Comparison of ENCODE assay signal across 19 mouse cellular contexts in the genomic region with DNA sequence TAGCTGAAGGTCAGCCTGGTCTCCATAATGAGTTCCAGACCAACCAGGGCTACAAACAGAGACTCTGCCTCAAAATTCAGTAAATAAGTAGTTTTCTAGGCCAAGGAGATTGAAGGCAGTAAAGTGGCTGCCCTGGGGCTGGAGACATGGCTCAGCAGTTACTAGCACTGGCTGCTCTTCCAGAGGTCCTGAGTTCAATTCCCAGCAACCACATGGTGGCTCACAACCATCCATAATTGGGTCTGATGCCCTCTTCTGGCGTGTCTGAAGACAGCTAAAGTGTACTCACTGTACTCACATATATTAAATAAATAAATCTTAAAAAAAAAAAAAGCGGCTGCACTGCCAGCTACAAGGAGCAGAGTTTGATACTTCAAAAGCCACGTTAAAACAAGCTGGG. TPM values are rescaled to one million over a fixed set of nuclear protein-coding genes. Genes with fewer than 3 reads are reported as not detected.
DNase-seq lines count a peak whose midpoint lies in the region; ATAC-seq lines count a peak whose summit lies in the region.
"Had no signal": no experiment of that assay in that cellular context is flagged by ENCODE, and none has a peak within 500 bp of the region (broad histone marks: within the 10 kb centered on the region; RNA-seq: fewer than 3 reads in every experiment).

No protein-coding gene starts in this region.

- 0 out of 2 replicates have a peak overlapping the region, but pooled peaks have one; percentile 6 for H3K4me3 ChIP-seq in kidney, embryonic 15.5 days (replicated peaks)
- H3K4me3 ChIP-seq in kidney, embryonic 16.5 days (ENCODE audit: low read length), result no peak overlapping the region
- H3K4me3 ChIP-seq in neural tube, embryonic 13.5 days, result no peak overlapping the region

- peaks cover 9% of the 10 kb centered on the region for H3K4me1 ChIP-seq in kidney, embryonic 15.5 days
- peaks cover 10% of the 10 kb centered on the region for H3K4me1 ChIP-seq in kidney, embryonic 16.5 days (ENCODE audit: insufficient read depth, low read length)
- H3K4me1 ChIP-seq in neural tube, embryonic 13.5 days (replicated peaks), result peaks cover 21% of the 10 kb centered on the region

- H3K4me2 ChIP-seq in kidney, embryonic 15.5 days, result no peak overlapping the region
- no peak overlapping the region for H3K4me2 ChIP-seq in kidney, embryonic 16.5 days (replicated peaks; ENCODE audit: low read depth, low read length)
- H3K4me2 ChIP-seq in neural tube, embryonic 13.5 days, result peak overlapping the region; percentile 20; the same call in 1 of the 2 replicates

- no peaks in the 10 kb centered on the region for H3K27me3 ChIP-seq in kidney, embryonic 15.5 days
- no peaks in the 10 kb centered on the region for H3K27me3 ChIP-seq in kidney, embryonic 16.5 days (ENCODE audit: insufficient read depth, low read length)
- no peaks in the 10 kb centered on the region for H3K27me3 ChIP-seq in neural tube, embryonic 13.5 days
- H3K27me3 ChIP-seq: forebrain, embryonic 13.5 days; lung, embryonic 15.5 days; midbrain, embryonic 12.5 days had no signal

- peaks cover 50% of the 10 kb centered on the region for H3K36me3 ChIP-seq in kidney, embryonic 15.5 days
- peaks cover 47% of the 10 kb centered on the region for H3K36me3 ChIP-seq in kidney, embryonic 16.5 days (ENCODE audit: insufficient read depth, low read length)
- peaks cover 41% of the 10 kb centered on the region for H3K36me3 ChIP-seq in neural tube, embryonic 13.5 days

- H3K9ac ChIP-seq in kidney, embryonic 15.5 days, result no peak overlapping the region
- no peak overlapping the region for H3K9ac ChIP-seq in kidney, embryonic 16.5 days (replicated peaks; ENCODE audit: low read length)
- no peak overlapping the region for H3K9ac ChIP-seq in neural tube, embryonic 13.5 days
- H3K9ac ChIP-seq: midbrain, embryonic 12.5 days had no signal

- DNase-seq in neural tube, embryonic 10.5 days (ENCODE audit: extremely low spot score, low spot score), result no peak
- DNase-seq in induced T-regulatory cell, adult 2 months (ENCODE audit: low read depth), result peak; percentile 18
- DNase-seq in left cerebral cortex, adult 8-10 months (ENCODE audit: low spot score in 2 of 2), result no peak
- no peak for DNase-seq in adrenal gland, postnatal 36 days
- DNase-seq: adrenal gland, postnatal 10 days; cerebellum, adult 18-20 months; heart, postnatal 14 days; kidney, adult 8-10 months; layer of hippocampus, postnatal 36 days; left cerebral cortex, postnatal 4 days; thymus, adult 18-20 months had no signal

- ATAC-seq in kidney, embryonic 15.5 days (replicated peaks; ENCODE audit: low FRiP score), result no peak
- ATAC-seq in kidney, embryonic 16.5 days (ENCODE audit: low FRiP score, low TSS enrichment), result no peak
- no peak for ATAC-seq in neural tube, embryonic 13.5 days (ENCODE audit: low read depth)
- ATAC-seq: forebrain, embryonic 13.5 days had no signal

- no peak overlapping the region for H3K27ac ChIP-seq in kidney, embryonic 15.5 days
- no peak overlapping the region for H3K27ac ChIP-seq in kidney, embryonic 16.5 days (ENCODE audit: low read length)
- no peak overlapping the region for H3K27ac ChIP-seq in neural tube, embryonic 13.5 days (replicated peaks)
- H3K27ac ChIP-seq: forebrain, embryonic 13.5 days; heart, embryonic 10.5 days; lung, embryonic 15.5 days; macrophage; midbrain, embryonic 12.5 days had no signal

- no peaks in the 10 kb centered on the region for H3K9me3 ChIP-seq in kidney, embryonic 15.5 days (replicated peaks)
- no peaks in the 10 kb centered on the region for H3K9me3 ChIP-seq in kidney, embryonic 16.5 days (ENCODE audit: low read length)
- H3K9me3 ChIP-seq in neural tube, embryonic 13.5 days, result no peaks in the 10 kb centered on the region
- H3K9me3 ChIP-seq: forebrain, embryonic 13.5 days; heart, embryonic 10.5 days; lung, embryonic 15.5 days; midbrain, embryonic 12.5 days had no signal

- 87% methylated on average over 3 of the region's 3 CpGs for WGBS in kidney, embryonic 15.5 days
- WGBS in kidney, embryonic 16.5 days, result 83% methylated on average over 3 of the region's 3 CpGs
- WGBS in neural tube, embryonic 13.5 days, result 79% methylated on average over 3 of the region's 3 CpGs

RNA-seq across cellular contexts. Expression of gene Uba2, which starts 3.4 kb away (rescaled TPM):
- 221 and 223 TPM in 2 replicates for polyA plus RNA-seq in kidney, embryonic 15.5 days (2015; fragmentation: Nextera tagmentation; extraction: Ambion mirVana)
- 212 and 216 TPM in 2 replicates for polyA plus RNA-seq in kidney, embryonic 16.5 days (2015; fragmentation: Nextera tagmentation; extraction: Ambion mirVana)
- polyA plus RNA-seq in neural tube, embryonic 13.5 days (2015; fragmentation: Nextera tagmentation; extraction: Ambion mirVana), result 188 and 193 TPM in 2 replicates
- total RNA-seq in left cerebral cortex, adult 8-10 months (2022), result 10 to 100 TPM; 87.0 to 89.6 (median 87.7) TPM
- 10 to 100 TPM; 74.8 to 76.1 TPM for total RNA-seq in adrenal gland, postnatal 36 days (2021)

RNA-seq across cellular contexts. Expression of gene Pdcd2l, which starts 30.5 kb away (rescaled TPM):
- polyA plus RNA-seq in kidney, embryonic 15.5 days (2015; fragmentation: Nextera tagmentation; extraction: Ambion mirVana), result 64.8 and 67.7 TPM in 2 replicates
- 70.4 and 77.0 TPM in 2 replicates for polyA plus RNA-seq in kidney, embryonic 16.5 days (2015; fragmentation: Nextera tagmentation; extraction: Ambion mirVana)
- polyA plus RNA-seq in neural tube, embryonic 13.5 days (2015; fragmentation: Nextera tagmentation; extraction: Ambion mirVana), result 77.9 and 83.8 TPM in 2 replicates
- 10 to 100 TPM; 22.3 to 25.5 (median 24.2) TPM for total RNA-seq in left cerebral cortex, adult 8-10 months (2022)
- 10 to 100 TPM; 21.8 to 23.9 TPM for total RNA-seq in adrenal gland, postnatal 36 days (2021)

RNA-seq across cellular contexts. Expression of gene Wtip, which starts 32.9 kb away (rescaled TPM):
- 6.3 and 8.2 TPM in 2 replicates for polyA plus RNA-seq in kidney, embryonic 15.5 days (2015; fragmentation: Nextera tagmentation; extraction: Ambion mirVana)
- polyA plus RNA-seq in kidney, embryonic 16.5 days (2015; fragmentation: Nextera tagmentation; extraction: Ambion mirVana), result 6.1 and 7.3 TPM in 2 replicates
- polyA plus RNA-seq in neural tube, embryonic 13.5 days (2015; fragmentation: Nextera tagmentation; extraction: Ambion mirVana), result 3.2 and 5.2 TPM in 2 replicates
- 10 to 100 TPM; 10.8 to 14.8 (median 13.5) TPM for total RNA-seq in left cerebral cortex, adult 8-10 months (2022)
- total RNA-seq in adrenal gland, postnatal 36 days (2021), result 10 to 100 TPM; 24.6 to 29.1 TPM
